Comparison of ENCODE assay signal across 9 mouse cellular contexts in the genomic region with DNA sequence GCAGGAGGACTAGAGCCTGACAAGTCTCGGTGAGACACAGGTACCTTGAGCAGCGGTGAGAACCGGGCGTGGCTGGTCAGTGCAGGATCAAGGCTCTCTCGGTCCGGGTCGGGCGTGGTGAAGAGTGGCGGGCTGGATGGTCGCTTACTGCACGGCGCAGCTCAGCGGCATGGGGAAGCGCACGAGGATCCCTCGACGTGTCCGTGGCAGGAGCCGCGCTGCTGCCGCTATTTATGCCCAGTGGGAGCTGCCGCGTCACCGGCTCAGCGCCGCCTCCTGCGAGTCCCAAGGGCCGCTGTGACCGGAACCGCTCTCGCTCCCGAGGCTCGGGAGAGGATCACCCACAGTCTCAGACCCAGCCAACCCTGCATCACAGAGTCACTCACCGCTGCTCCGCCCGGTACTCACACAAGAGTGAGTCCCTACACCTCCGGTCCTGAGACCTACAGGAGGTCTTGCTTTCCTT. TPM values are rescaled to one million over a fixed set of nuclear protein-coding genes. Genes with fewer than 3 reads are reported as not detected.
DNase-seq lines count a peak whose midpoint lies in the region; ATAC-seq and TF ChIP-seq lines count a peak whose summit lies in the region.
"Had no signal": no experiment of that assay in that cellular context is flagged by ENCODE, and none has a peak within 500 bp of the region (broad histone marks: within the 10 kb centered on the region; RNA-seq: fewer than 3 reads in every experiment).

A gene (minus strand): TSS at position 277 of the 466 bp plus-strand sequence.

- peak; percentile 82 for ATAC-seq in granulocyte monocyte progenitor cell, adult 5-6 weeks (replicated peaks; ENCODE audit: poor library complexity, severe bottlenecking)
- ATAC-seq in kidney, embryonic 16.5 days (ENCODE audit: low FRiP score, low TSS enrichment): 0 out of 2 replicates have a peak, but pooled peaks have one; percentile 69
- peak; percentile 77 for ATAC-seq in megakaryocyte progenitor cell, adult 5-6 weeks (replicated peaks; ENCODE audit: poor library complexity)
- ATAC-seq in stomach, embryonic 14.5 days (ENCODE audit: insufficient number of reproducible peaks, insufficient read depth, low FRiP score, low read depth): 0 out of 2 replicates have a peak, but pooled peaks have one; percentile 24

- peaks cover 8% of the 10 kb centered on the region for H3K4me1 ChIP-seq in kidney, embryonic 16.5 days (ENCODE audit: insufficient read depth, low read length)
- 0 out of 2 replicates have a peak, but pooled peaks cover 2% of the 10 kb centered on the region for H3K4me1 ChIP-seq in stomach, embryonic 14.5 days (ENCODE audit: control insufficient read depth, insufficient read depth, low read length)

- peak; percentile 38 for DNase-seq in gastrocnemius, adult 2 months
- DNase-seq in gastrocnemius, adult 8-10 months (ENCODE audit: low spot score in 2 of 2): no peak
- peak; percentile 36 for DNase-seq in adrenal gland, adult 18-20 months (ENCODE audit: low spot score in 2 of 2)
- no peak for DNase-seq in cerebellum, adult 8-10 months

- H3K9me3 ChIP-seq in kidney, embryonic 16.5 days (ENCODE audit: low read length): no peaks in the 10 kb centered on the region
- H3K9me3 ChIP-seq in stomach, embryonic 14.5 days (ENCODE audit: control insufficient read depth, low read depth, low read length): no peaks in the 10 kb centered on the region

- no peak within 1 kb of the TSS for H3K27ac ChIP-seq in gastrocnemius, adult 2 months
- no peak within 1 kb of the TSS for H3K27ac ChIP-seq in kidney, embryonic 16.5 days (ENCODE audit: low read length)
- no peak within 1 kb of the TSS for H3K27ac ChIP-seq in stomach, embryonic 14.5 days (ENCODE audit: low read length)

- 1% methylated on average over 37 of the region's 37 CpGs for WGBS in kidney, embryonic 16.5 days
- WGBS in stomach, embryonic 14.5 days: 2% methylated on average over 37 of the region's 37 CpGs

- H3K27me3 ChIP-seq in kidney, embryonic 16.5 days (ENCODE audit: insufficient read depth, low read length): peaks cover 27% of the 10 kb centered on the region
- H3K27me3 ChIP-seq in stomach, embryonic 14.5 days (ENCODE audit: control insufficient read depth, insufficient read depth, low read length): peaks cover 8% of the 10 kb centered on the region; the same call in 1 of the 2 replicates

- peak within 1 kb of the TSS; percentile 57 for H3K4me3 ChIP-seq in gastrocnemius, adult 2 months
- H3K4me3 ChIP-seq in kidney, embryonic 16.5 days (ENCODE audit: low read length): peak within 1 kb of the TSS; percentile 38
- peak within 1 kb of the TSS; percentile 19 for H3K4me3 ChIP-seq in stomach, embryonic 14.5 days (ENCODE audit: low read depth, low read length)

- H3K9ac ChIP-seq in kidney, embryonic 16.5 days (replicated peaks; ENCODE audit: low read length): no peak within 1 kb of the TSS
- H3K9ac ChIP-seq in stomach, embryonic 14.5 days (replicated peaks; ENCODE audit: low read depth, low read length): no peak within 1 kb of the TSS; the same call in 1 of the 2 replicates

- H3K4me2 ChIP-seq in kidney, embryonic 16.5 days (replicated peaks; ENCODE audit: low read depth, low read length): peak within 1 kb of the TSS; percentile 64
- peak within 1 kb of the TSS; percentile 49 for H3K4me2 ChIP-seq in stomach, embryonic 14.5 days (replicated peaks; ENCODE audit: low read depth, low read length)

- TF ChIP-seq CTCF in gastrocnemius, adult 2 months (IDR thresholded peaks at IDR 0.05): no peak

- intact Hi-C loops in gastrocnemius, adult 2 months (cut with DNase I): no loop called here

- H3K36me3 ChIP-seq in kidney, embryonic 16.5 days (ENCODE audit: insufficient read depth, low read length): no peaks in the 10 kb centered on the region
- H3K36me3 ChIP-seq in stomach, embryonic 14.5 days (ENCODE audit: control insufficient read depth, insufficient read depth, low read length): no peaks in the 10 kb centered on the region

RNA-seq across cellular contexts. Expression of the gene that starts here (rescaled TPM):
- under 1 TPM in 1 of 2 experiments, not detected in 1; 0.42 TPM for total RNA-seq in gastrocnemius, adult 2 months (2021)
- under 1 TPM in 1 of 4 experiments, not detected in 3; 0.90 TPM for total RNA-seq in gastrocnemius, adult 8-10 months (2022)
- total RNA-seq in adrenal gland, adult 18-20 months (2021): 10 to 100 TPM; 56.8 to 67.0 TPM
- not detected in 2 replicates for total RNA-seq in granulocyte monocyte progenitor cell, adult 5-6 weeks (2014; fragmentation: Nextera tagmentation)
- total RNA-seq in granulocyte monocyte progenitor cell, adult 5-6 weeks (2017): not detected in 2 replicates
- 0.46 and 0.62 TPM in 2 replicates for polyA plus RNA-seq in kidney, embryonic 16.5 days (2015; fragmentation: Nextera tagmentation; extraction: Ambion mirVana)
- 0.22 TPM in 1 of 2 replicates, not detected in the other for total RNA-seq in megakaryocyte progenitor cell, adult 5-6 weeks (2015)
- not detected in 2 replicates for total RNA-seq in megakaryocyte progenitor cell, adult 5-6 weeks (2017)
- polyA plus RNA-seq in stomach, embryonic 14.5 days (2014; fragmentation: Nextera tagmentation; extraction: Ambion mirVana): 12.2 and 13.2 TPM in 2 replicates
- polyA plus RNA-seq: C2C12 had no signal

Comparison
In these comparisons a context has a peak if more than half of its experiments do, and no peak if none do; other contexts are left out.
1. RNA of the gene that starts here (total RNA-seq): 56.8 to 67.0 TPM in adrenal gland, adult 18-20 months; 0.42 TPM in gastrocnemius, adult 2 months, 0.90 TPM in gastrocnemius, adult 8-10 months, 0.22 TPM in megakaryocyte progenitor cell, adult 5-6 weeks and not detected in granulocyte monocyte progenitor cell, adult 5-6 weeks; every median in the first group is over 10 times any median in the second.
2. Peak in DNase-seq and H3K4me3 ChIP-seq in gastrocnemius, adult 2 months; RNA of the gene not detected or under 1 TPM.
3. Peak in ATAC-seq in granulocyte monocyte progenitor cell, adult 5-6 weeks; RNA of the gene not detected or under 1 TPM.
4. Peak in ATAC-seq, H3K4me3 ChIP-seq and H3K4me2 ChIP-seq in kidney, embryonic 16.5 days; RNA of the gene not detected or under 1 TPM.
5. Peak in ATAC-seq in megakaryocyte progenitor cell, adult 5-6 weeks; RNA of the gene not detected or under 1 TPM.
6. DNase-seq: peak in adrenal gland, adult 18-20 months (2 of 2); none in gastrocnemius, adult 8-10 months (0 of 2) and cerebellum, adult 8-10 months (single experiment).
7. ATAC-seq: peak in every context shown above with its lines; median percentile 82 in granulocyte monocyte progenitor cell, adult 5-6 weeks; 77 in megakaryocyte progenitor cell, adult 5-6 weeks; 69 in kidney, embryonic 16.5 days; 24 in stomach, embryonic 14.5 days.
8. Peak in every context shown above with its lines, with median percentiles within 50 percentile points of each other: H3K4me3 ChIP-seq.